Mouse (Mus musculus): ENCODE results near the gene Shc4.

- TF ChIP-seq CTCF (IDR thresholded peaks at IDR 0.05; ENCODE audit: low read depth, low read length) (peak; percentile 65; the same call in 1 of the 2 replicates), GATA1 (IDR thresholded peaks at IDR 0.05; ENCODE audit: borderline replicate concordance, low read length) (no peak), TAL1 (conservative IDR thresholded peaks at IDR 0.05; ENCODE audit: low read depth, low read length) (no peak), POLR2AphosphoS5 (IDR thresholded peaks at IDR 0.05; ENCODE audit: insufficient replicate concordance, low read depth, low read length) (no peak), GATA2 (IDR thresholded peaks at IDR 0.05; ENCODE audit: borderline replicate concordance, low read depth, low read length) (no peak)
Measured at GRCm38 (mm10) chr2:125731763-125732560, 8.0 kb upstream of the Shc4 start.
